Mouse (Mus musculus) gastrocnemius, adult 2 months (tissue): ENCODE data around the gene Pank4. TPM values are rescaled to one million over a fixed set of nuclear protein-coding genes. Genes with fewer than 3 reads are reported as not detected.

ENCODE experiments used
- DNase-seq: peaks from one replicate; pipeline ENCODE4 v3.0.0; 2022
- H3K27ac ChIP-seq: fragments of 200-600 bp; 2 replicates; pipeline ENCODE4 v1.8.1; 2022; ENCODE audit warnings: mild to moderate bottlenecking
- H3K4me3 ChIP-seq: fragments of 200-600 bp; 2 replicates; pipeline ENCODE4 v1.8.1; 2022; ENCODE audit warnings: mild to moderate bottlenecking, moderate library complexity
- CTCF ChIP-seq: fragments of 200-600 bp; IDR thresholded peaks from 2 replicates; pipeline ENCODE4 v1.8.1; 2022; ENCODE audit warnings: antibody characterized with exemption, mild to moderate bottlenecking, moderate library complexity
- intact Hi-C: fragments of 180-260 bp; cut with DNase I; formaldehyde crosslinking; loops from one replicate; pipeline ENCODE4 v1.15.1; 2025
- total RNA-seq, 2 experiments: library from RNA; stranded (reverse); gene quantifications; 2 replicates each; pipeline ENCODE4 v1.2.3; 2021

Pank4 gene
- total RNA-seq, 2 experiments from 2014 or later = 33.8 to 43.6 TPM

DNA sequence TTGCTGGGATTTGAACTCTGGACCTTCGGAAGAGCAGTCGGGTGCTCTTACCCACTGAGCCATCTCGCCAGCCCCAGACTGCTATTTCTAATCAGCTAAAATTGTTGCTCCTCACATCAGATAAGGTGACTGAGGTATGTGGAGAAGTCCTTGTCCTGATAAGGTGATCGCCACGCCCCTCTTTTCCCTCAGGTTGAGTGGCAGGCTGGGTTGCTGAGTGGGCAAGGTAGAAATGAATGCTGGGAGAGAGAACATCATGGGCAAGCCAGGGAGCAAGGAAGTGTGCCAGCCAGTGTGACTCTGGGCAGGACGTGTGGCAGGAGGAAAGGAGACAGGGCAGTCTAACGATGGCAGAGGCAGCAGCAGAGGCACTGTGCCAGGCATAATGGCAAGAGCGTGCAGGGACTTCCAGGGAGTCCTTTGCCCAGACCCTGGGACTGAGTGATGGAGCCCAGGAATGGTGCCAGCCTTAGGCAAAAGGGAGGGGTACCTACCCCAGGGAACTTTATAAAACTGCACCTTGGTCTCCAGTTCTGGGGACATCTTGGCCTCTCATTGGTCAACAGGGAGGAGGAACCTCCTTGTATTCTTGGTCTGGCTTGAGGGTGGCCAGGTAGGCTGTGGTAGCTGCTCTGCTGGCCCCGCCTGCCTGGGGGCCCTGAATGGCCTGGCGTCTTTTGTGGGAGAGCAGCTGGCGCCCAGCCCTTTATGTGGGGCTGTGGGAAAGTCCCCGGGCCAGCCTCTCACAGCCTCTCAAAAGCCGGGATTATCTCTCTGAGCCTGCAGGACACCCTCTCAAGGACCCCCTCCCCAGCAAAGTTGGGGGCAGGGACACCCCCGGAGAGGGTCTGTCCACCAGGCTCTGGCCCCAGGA, 15.6 kb upstream of the Pank4 start:
- Histone ChIP-seq H3K27ac (no peak overlapping the region), H3K4me3 (no peak overlapping the region)
- intact Hi-C loops = no loop called here
- no peak for TF ChIP-seq CTCF
- no peak for DNase-seq

DNA sequence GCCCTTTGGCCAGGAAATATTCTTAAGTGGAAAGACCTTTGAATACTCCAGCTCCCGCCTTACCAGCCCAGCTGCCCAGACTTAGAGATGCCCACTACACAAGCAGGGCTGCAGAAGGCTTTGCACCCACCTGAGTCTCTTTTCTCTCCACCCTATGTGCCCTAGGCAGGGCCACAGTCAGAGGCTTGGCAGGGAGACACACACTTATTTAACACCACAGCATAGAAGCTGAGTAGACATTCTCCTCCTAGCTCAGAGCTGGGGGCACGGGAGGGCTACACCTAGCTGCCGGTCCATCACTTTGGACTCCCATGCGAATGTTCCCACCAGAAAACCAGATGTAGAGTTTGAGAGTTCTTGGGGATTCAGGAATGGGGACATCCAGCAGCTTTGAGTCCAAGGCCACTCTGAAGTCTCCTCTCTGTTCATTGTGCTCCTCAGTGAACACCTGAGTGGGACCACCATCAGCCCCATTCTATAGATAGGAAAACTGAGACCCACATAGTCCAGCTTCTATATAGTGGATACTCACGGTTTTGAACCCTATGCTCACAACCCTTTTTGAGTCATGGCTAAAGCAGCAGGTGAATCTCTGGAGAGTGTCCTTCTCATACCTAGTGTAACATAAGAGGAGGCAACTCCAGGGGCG, 14.9 kb upstream of the Pank4 start:
- Histone ChIP-seq H3K27ac (no peak overlapping the region), H3K4me3 (no peak overlapping the region)
- no peak for DNase-seq
- intact Hi-C loops = no loop called here
- no peak for TF ChIP-seq CTCF

DNA sequence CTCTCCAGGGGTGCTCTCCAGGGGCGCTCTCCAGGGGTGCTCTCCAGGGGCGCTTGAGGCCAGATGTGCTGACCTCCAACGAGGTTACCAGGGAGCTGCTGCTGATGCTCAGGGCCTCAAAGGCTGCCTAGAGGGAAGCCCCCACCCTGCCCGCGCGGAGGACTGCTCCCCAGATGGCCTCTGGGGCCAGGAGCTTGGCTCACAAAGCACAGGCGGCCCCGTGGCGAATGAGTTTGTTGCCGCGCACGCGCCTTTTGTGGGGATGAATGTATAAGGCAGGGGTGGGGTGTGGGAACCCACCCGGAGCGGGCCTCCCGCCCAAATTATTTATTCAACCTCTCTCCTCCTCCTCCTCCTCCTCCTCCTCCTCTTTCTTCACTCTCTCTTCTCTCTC, 14.3 kb upstream of the Pank4 start:
- Histone ChIP-seq H3K27ac (no peak overlapping the region), H3K4me3 (no peak overlapping the region)
- no peak for DNase-seq
- TF ChIP-seq CTCF = no peak
- intact Hi-C loops = no loop called here

DNA sequence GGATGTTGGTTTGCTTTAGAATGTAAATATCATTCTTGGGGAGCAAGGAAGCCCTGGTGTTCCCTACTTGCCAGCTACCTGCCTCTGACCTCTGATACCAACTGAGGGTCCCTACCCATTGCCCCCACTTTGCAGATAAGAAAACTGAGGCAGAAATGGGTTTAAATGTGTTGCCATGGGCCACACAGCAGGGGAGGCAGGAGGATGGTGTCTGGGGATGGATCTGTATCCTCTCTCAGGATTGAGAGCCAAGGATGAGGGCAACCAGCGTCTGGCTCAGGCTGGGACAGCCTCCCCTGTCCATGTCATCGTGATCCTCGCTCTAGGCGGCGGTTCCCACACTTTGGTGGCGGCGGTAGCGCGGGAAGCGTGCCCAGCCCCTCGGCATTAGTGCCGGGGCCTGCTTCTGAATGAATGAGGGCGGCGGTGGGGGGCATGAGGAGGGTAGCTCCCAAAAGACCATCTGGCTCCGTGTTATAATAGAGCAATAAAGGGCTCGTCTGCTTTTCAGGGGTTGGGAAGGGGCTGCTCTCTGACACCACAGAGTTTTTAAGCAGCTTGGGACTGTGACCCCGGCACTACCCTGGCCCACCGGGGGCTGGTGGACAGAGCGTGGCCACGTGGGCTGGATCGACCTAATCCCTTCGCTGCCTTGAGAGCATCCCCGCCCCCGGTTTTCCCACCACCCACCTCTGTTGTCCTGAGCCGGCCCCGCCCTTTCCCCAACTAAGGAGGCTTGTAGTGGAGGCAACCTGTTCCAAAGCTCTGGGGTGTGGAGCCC, 11.3 kb upstream of the Pank4 start:
- intact Hi-C loops = no loop called here
- no peak for TF ChIP-seq CTCF
- no peak overlapping the region for H3K27ac ChIP-seq
- no peak overlapping the region for H3K4me3 ChIP-seq
- DNase-seq = no peak

DNA sequence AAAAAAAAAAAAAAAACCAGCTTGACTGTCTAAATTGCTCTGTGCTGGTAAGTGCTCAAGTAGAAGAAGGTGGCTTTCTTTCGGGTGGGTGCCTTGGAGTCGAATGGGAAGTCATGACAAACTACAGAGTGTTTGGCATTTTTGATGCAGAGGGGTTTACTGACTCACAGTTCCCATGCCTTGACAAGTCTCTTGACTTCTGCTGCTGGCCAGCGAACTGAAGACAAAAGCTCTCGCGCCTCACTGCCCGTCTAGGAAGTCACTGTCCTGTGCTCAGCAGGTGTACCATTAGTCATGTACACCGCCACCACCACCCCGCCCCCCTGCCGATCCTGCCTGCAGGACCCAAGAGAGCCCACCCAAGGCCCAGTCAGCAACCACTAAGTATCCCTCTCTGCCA, 7.3 kb upstream of the Pank4 start:
- intact Hi-C loops = no loop called here

DNA sequence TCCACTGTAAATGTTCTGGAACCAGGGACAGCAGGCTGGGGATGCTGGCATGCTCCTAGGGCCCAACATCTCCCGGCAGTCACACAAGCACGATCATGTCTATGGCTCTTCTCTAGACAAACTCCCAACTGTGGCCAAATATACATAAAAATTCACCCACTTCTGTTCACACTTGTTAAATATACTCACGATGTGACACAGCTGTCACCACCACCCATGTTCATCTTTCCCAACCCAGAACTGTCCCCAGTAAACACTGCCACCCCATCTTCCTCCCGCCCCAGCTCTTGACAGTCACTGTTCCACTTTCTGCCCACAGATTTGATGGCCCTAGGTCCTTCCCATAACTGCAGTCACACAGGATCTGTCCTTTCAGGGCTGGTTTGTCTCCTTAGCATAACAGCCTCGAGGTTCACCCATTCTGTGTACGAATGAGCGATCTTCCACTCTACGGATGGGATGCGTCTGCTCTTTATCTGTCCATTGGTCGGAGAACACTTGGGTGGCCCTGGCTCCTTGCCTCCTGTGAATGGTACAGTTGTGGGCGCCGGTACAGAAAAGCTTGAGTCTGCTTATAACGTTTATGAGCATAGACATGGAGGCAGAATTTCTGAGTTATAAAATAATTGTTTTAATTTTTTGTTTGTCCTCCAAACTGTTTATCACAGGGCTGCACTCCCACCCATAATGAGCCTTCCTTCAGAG, 6.5 kb upstream of the Pank4 start:
- Histone ChIP-seq H3K27ac (no peak overlapping the region), H3K4me3 (no peak overlapping the region)
- intact Hi-C loops = no loop called here
- no peak for DNase-seq
- no peak for TF ChIP-seq CTCF

More for the DNA sequence above, 7.3 kb upstream of the Pank4 start:
- Histone ChIP-seq H3K4me3 (no peak overlapping the region), H3K27ac (no peak overlapping the region)
- TF ChIP-seq CTCF = no peak
- DNase-seq = no peak

DNA sequence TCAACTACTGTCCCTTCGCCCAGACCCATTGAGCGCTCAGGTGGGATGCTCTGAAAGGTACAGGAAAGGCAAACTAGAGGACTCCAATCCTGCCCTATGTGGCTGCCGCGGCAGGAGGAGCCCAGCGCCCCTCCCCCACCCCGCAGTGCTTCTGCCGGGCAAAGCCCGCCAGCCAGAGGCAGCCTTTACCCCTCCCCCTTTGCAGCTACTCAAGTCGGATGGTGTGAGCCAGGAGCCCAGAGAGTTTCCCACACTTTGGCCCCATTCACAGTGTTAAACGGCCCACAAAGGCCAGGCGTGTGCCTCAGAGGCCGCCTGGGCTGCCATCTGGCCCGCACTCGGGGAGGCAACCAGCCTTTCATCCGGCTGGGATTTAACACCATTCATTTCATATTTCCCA, 5.8 kb upstream of the Pank4 start:
- DNase-seq = peak; percentile 49

DNA sequence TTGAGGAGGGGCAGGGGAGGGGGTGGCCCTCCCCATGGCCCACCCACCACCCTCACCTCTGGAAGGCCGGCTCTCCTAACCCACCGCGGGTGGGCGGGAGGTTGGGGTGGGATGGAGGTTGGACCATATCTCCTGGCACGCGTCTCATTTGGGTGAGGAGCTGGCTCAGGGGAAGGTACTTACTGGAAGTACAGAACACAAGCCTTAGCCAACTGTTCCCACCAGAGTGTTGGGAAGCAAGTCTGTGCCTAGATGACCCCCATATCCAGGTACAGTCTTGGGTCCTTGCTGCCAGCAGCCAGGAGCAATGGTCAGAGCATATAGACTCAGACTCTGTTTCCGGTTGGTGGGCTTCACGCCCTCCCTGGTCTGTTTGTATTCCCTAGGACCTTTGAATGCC, 5.3 kb upstream of the Pank4 start:
- peak; percentile 10 for DNase-seq
- TF ChIP-seq CTCF = no peak
- no peak overlapping the region for H3K4me3 ChIP-seq

More for the DNA sequence above, 5.8 kb upstream of the Pank4 start:
- intact Hi-C loops = no loop called here
- no peak overlapping the region for H3K27ac ChIP-seq
- TF ChIP-seq CTCF = no peak
- no peak overlapping the region for H3K4me3 ChIP-seq

DNA sequence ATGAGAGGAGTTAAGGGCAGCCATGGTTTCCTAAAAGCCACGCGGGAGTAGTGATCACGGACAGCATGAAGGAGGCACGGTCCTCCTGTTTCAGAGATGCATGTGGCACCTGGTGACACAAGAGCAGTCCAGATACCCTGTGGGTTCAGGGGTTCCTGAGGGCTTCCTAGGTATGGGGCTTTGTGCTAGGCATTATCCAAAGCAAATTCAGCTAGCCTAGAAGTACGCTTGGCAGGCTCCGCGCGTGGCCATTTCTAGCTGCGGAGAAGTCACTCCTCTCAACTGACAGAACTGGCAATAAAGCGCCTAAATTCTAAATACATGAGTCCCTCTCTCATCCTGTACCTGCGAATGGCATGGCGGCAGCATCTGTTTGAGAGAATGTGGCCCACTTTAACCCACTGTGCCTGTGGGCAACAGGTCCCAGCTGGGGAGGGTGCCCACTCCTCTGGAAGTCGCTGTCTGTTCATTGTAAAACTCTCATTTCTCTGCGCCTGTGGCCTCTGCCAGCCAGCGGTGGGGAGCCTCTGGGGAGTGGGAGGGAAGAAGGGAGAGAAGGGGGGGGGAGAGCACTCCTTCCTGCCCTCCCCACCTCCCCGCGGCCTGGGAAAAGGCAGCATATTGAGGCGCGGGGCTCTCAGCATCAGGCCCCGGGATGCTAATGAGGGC, 3.8 kb upstream of the Pank4 start:
- Histone ChIP-seq H3K4me3 (peak overlapping the region; percentile 82), H3K27ac (no peak overlapping the region)
- intact Hi-C loops = loop anchor here (5.0 kb wide), 2 partner anchors 83 to 107 kb away; partner anchors contain the start of gene Pex10
- DNase-seq = peak; percentile 13
- no peak for TF ChIP-seq CTCF

More for the DNA sequence above, 5.3 kb upstream of the Pank4 start:
- H3K27ac ChIP-seq = no peak overlapping the region
- intact Hi-C loops = no loop called here

DNA sequence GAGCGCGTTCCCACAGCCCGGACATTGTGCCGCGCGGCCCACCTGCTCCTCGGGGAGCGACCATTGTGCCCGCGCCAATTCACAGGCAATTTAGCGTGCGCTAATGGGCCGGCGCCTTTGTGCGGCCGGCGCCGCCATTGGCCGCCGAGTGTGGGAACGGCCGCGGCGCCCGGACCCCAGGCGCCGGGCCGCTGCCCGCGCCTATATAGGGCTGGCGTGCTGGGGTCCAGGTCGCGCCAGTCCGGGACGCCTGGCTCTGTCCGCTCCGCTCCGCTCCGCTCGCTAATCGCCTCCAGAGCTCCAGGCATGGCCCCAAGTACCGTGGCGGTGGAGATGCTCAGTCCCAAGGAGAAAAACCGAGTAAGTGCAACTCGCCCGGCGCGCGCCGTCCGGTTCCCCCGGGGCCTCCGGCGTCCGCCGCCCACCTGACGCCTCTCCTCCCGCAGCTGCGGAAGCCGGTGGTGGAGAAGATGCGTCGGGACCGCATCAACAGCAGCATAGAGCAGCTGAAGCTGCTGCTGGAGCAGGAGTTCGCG, 3.2 kb upstream of the Pank4 start, which contains the start of gene Hes5:
Gene Hes5 (plus strand): TSS at position 234 of the 536 bp plus-strand sequence.
- peak within 1 kb of the TSS; percentile 40 for H3K27ac ChIP-seq
- intact Hi-C loops = loop anchor here (5.0 kb wide), 2 partner anchors 83 to 107 kb away; partner anchors contain the start of gene Pex10
- peak within 1 kb of the TSS; percentile 82 for H3K4me3 ChIP-seq
- peak; percentile 41 for DNase-seq
- no peak for TF ChIP-seq CTCF

DNA sequence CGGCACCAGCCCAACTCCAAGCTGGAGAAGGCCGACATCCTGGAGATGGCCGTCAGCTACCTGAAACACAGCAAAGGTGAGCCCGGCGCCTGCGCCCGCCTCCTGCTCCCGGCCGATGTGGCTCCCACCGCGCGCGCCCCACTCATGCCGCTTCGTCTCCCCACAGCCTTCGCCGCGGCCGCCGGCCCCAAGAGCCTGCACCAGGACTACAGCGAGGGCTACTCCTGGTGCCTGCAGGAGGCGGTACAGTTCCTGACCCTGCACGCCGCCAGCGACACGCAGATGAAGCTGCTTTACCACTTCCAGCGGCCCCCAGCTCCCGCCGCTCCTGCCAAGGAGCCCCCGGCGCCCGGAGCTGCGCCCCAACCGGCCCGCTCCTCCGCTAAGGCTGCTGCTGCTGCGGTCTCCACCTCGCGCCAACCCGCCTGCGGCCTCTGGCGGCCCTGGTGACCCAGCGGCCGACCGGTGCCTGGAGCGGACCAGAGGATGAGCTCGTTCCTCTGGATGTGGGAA, 2.6 kb upstream of the Pank4 start:
- DNase-seq = peak; percentile 71
- TF ChIP-seq CTCF = peak; percentile 44
- H3K4me3 ChIP-seq = peak overlapping the region; percentile 82
- H3K27ac ChIP-seq = peak overlapping the region; percentile 40
- intact Hi-C loops = loop anchor here (5.0 kb wide), 2 partner anchors 84 to 106 kb away; partner anchors contain the start of gene Pex10
